Mouse (Mus musculus): ENCODE results near the gene Arfip2.

DNA sequence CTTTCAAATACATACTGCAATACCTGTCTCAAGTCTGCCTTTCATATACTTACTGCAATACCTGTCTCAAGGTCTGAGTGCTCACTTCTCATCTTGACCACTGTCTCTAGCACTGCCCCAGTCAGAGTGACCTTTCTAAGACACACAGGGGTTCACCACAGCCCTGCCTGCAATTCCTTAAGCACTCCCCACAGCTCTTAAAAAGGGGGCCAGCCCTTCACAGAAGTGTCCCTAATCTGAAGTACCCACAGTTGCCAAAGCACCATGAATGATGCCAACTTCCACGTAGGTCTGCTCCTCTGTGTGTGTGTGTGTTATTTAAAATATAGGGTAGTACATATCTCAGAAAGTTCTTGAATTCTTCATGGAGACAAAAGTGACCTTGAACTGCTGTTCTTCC is 28.4 kb downstream of the Arfip2 start:
- no peak for TF ChIP-seq CTCF (IDR thresholded peaks at IDR 0.05; ENCODE audit: low read depth)
- no peak for TF ChIP-seq EP300 (IDR thresholded peaks at IDR 0.05; ENCODE audit: low read depth)
